Mouse (Mus musculus) c-Kit-positive CD71-positive TER-119-negative erythroid progenitor cells, embryonic 14.5 days (primary cell): ENCODE results near the gene Met.

Experiments used
- DNase-seq: peaks from one replicate; pipeline ENCODE4 v3.0.0-alpha.2; 2013; ENCODE audit warnings: low read depth

The Met gene

DNA sequence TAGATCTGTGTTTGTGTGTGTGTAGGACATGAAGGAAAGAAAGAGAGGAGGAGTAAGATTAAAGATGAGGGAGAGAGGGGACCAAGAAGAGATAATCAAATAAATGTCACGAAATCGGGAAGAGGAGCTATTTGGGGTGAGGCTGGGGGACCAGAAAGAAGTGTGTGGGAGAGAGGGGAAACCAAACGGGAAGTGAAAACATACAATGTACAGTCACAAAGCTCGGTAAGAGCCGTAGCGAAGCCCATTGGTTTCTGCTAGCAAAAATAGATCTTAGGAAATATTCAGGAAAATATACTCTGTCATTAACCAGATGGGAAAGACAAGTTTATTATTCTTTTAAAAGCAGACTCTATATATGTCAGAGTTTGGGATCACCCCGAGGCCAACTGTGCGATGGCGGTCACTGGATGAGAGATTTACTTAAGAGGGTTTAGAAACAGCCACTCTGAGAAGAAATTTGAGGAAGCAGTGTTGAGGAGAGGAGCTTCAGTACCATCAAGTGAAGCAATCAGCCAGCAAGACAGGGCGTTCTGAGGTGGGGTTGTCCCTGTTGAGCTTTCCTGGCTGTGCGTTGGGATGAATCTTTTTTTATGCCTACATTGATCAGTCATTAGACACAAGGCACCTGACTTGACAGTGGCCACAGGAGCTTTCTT is 147.9 kb downstream of the Met start:
- no peak for DNase-seq

DNA sequence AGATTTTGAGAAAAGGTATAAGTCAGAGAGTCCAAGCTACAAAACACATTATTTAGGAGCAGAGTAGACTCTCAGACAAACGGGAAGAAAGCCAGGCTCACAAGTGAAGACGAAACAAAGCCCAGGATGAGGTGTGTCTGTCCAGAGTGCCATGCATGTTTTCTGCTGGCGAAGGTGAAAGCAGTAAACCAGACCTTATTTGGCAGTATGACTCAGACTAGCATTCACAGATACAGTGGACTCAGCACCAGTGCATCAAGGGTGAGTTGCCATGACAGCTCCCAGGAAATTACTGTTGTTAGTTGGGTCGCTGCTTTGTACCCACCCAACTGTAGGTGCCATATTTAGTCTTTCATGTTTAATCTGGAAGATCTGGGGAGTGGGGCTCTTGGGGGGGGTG is 149.1 kb downstream of the Met start:
- DNase-seq: no peak

DNA sequence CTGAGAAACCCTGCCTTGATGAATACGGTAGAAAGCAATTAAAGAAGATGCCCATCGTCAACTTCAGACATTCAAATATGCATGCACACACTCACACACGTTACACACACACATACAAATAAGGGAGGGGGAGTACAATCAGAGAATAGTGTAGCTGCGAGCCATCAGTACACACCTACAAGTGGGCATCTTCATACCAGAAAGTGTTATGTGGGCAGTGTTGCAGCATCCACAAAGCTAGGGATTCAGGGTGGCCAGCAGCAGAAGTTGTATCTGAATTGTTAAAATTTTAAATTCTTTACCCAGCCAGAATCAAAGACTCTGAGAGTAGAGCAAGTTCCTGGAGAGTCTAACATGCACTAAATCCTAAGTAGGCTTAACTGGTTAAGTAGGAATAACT is 157.2 kb downstream of the Met start:
- DNase-seq: no peak

DNA sequence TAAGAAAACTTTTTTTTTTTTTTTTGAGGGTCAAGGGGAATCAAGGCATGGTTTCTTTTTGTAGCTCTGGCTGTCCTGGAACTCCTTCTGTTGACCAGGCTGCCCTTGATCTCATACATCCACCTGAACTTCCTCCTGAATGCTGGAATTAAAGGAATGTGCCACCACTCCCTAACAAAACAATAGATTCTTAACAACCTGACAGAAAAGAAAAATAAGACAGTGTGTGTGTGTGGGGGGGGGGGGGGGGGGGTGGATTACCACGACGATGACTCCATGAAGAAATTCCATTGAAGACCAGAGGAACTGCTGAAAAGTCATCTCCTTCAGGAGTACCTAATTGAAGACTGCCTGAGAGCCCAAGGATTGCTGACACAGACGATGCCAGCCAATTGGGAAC is 157.8 kb downstream of the Met start:
- no peak for DNase-seq
